Mouse (Mus musculus) olfactory bulb, adult 2 months (tissue): ENCODE results near the gene Tigar.

Source experiments
- CTCF ChIP-seq: fragments of 200-500 bp; IDR thresholded peaks from 2 replicates; pipeline ENCODE4 v1.5.1; 2012; ENCODE audit warnings: low read depth, mild to moderate bottlenecking, low read length, moderate library complexity; ENCODE audit not compliant: insufficient read depth
- POLR2A ChIP-seq: fragments of 200-500 bp; IDR thresholded peaks from 2 replicates; pipeline ENCODE4 v1.6.1; 2012; ENCODE audit warnings: mild to moderate bottlenecking, low read depth, low read length, moderate library complexity; ENCODE audit not compliant: insufficient read depth

DNA sequence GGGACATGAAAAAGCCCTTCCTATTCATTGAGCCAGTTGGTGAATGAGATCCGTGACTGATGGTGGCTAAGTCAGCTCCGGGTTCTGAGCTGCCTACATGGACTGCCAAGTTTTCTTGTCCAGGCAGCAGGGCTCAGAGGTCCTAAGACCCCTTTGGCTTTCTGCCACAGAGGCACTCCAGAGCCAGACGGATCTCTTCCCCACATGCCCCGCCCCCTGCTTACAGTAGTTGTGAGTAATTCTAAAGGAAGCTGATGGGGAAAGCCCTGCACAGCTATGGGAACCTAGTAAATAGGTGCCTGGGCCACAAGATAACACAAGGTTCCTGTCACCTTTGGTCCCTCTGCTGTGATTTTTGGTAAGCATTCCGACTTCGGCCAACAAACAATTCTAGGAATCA, 64.4 kb downstream of the Tigar start:
- TF ChIP-seq POLR2A (no peak), CTCF (no peak)
